Mouse (Mus musculus): ENCODE data around the gene Fam228b. TPM values are rescaled to one million over a fixed set of nuclear protein-coding genes. Genes with fewer than 3 reads are reported as not detected.
A peak's percentile ranks its signal among the peaks of the same experiment; 100 is the strongest.
"Not testable (repeated sequence)": the region's sequence is repeated elsewhere in the genome, so short reads cannot be mapped to it uniquely, and the experiment has no call there.

The Fam228b gene
- total and polyA plus RNA-seq, 3 experiments, result 0.88 to 2.1 (median 2.0) TPM

DNA sequence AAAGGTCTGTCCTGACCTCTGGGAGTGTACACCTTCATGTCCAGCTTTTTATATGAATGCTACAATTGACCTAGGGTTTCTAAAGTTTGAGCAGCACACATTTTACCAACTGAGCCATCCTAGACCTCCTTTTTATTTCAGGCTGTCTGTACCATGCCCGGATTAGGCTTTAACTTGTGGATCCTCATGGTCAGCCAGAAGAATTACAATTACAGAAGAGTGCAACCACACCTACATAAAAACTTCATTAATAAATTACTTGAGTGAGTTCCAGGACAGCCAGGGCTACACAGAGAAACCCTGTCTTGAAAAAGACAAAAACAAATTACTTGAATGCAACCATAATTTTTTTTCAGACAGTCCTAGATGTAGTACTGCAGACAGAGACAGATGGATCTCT lies 12.0 kb downstream of the Fam228b start:
- Histone ChIP-seq H3K4me1 (ENCODE audit: control insufficient read depth, insufficient read depth, low read length) (no peaks in the 10 kb centered on the region), H3K27ac (no peak overlapping the region), H3K79me2 (replicated peaks; ENCODE audit: control insufficient read depth, insufficient read depth, low read length) (no peaks in the 10 kb centered on the region), H3K9ac (ENCODE audit: low read depth, low read length) (no peak overlapping the region), H3K27me3 (ENCODE audit: control insufficient read depth, insufficient read depth, low read length) (no peaks in the 10 kb centered on the region), H3K4me3 (no peak overlapping the region), H3K36me3 (ENCODE audit: control insufficient read depth, insufficient read depth, low read length) (no peaks in the 10 kb centered on the region)
- 80% methylated on average over 1 of the region's 1 CpGs for WGBS
- no peak for TF ChIP-seq CTCF (IDR thresholded peaks at IDR 0.05)
- TF ChIP-seq EP300 (IDR thresholded peaks at IDR 0.05; ENCODE audit: insufficient read depth, low read depth, low read length), result no peak
- no peak for TF ChIP-seq POLR2A (IDR thresholded peaks at IDR 0.05; ENCODE audit: insufficient read depth, low read depth, low read length)
- intact Hi-C loops (cut with DNase I), result no loop called here
- DNase-seq, result no peak

DNA sequence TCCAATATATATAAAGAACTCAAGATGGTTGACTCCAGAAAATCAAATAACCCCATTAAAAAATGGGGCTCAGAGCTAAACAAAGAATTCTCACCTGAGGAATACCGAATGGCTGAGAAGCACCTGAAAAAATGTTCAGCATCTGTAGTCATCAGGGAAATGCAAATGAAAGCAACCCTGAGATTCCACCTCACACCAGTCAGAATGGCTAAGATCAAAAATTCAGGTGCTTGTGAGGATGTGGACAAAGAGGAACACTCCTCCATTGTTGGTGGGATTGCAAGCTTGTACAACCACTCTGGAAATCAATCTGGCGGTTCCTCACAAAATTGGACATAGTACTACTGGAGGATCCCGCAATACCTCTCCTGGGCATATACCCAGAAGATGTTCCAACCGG lies 14.6 kb downstream of the Fam228b start:
- intact Hi-C loops (cut with DNase I); DNase-seq; H3K36me3 ChIP-seq (ENCODE audit: control insufficient read depth, insufficient read depth, low read length); H3K9ac ChIP-seq (ENCODE audit: low read depth, low read length); H3K79me2 ChIP-seq (replicated peaks; ENCODE audit: control insufficient read depth, insufficient read depth, low read length); H3K27me3 ChIP-seq (ENCODE audit: control insufficient read depth, insufficient read depth, low read length); H3K4me1 ChIP-seq (ENCODE audit: control insufficient read depth, insufficient read depth, low read length); H3K4me3 ChIP-seq; H3K27ac ChIP-seq: not testable (repeated sequence)
- WGBS, result 90% methylated on average over 4 of the region's 4 CpGs

GRCm38 (mm10) chr12:4744486-4744885 lies 24.6 kb downstream of the Fam228b start:
- TF ChIP-seq CTCF (IDR thresholded peaks at IDR 0.05) (no peak), EP300 (IDR thresholded peaks at IDR 0.05; ENCODE audit: insufficient read depth, low read depth, low read length) (no peak), POLR2A (IDR thresholded peaks at IDR 0.05; ENCODE audit: insufficient read depth, low read depth, low read length) (no peak)
- H3K27me3 ChIP-seq (ENCODE audit: control insufficient read depth, insufficient read depth, low read length), result no peaks in the 10 kb centered on the region
- no peak overlapping the region for H3K9ac ChIP-seq (ENCODE audit: low read depth, low read length)
- 70% methylated on average over 10 of the region's 10 CpGs for WGBS
- no peaks in the 10 kb centered on the region for H3K36me3 ChIP-seq (ENCODE audit: control insufficient read depth, insufficient read depth, low read length)
- DNase-seq, result peak; percentile 38 to 52
- no peaks in the 10 kb centered on the region for H3K79me2 ChIP-seq (replicated peaks; ENCODE audit: control insufficient read depth, insufficient read depth, low read length)
- no peak overlapping the region for H3K4me3 ChIP-seq
- no peak overlapping the region for H3K27ac ChIP-seq
- intact Hi-C loops (cut with DNase I), result no loop called here
- no peaks in the 10 kb centered on the region for H3K4me1 ChIP-seq (ENCODE audit: control insufficient read depth, insufficient read depth, low read length)

GRCm38 (mm10) chr12:4742183-4742582 lies 26.9 kb downstream of the Fam228b start:
- 86% methylated on average over 3 of the region's 3 CpGs for WGBS
- no peaks in the 10 kb centered on the region for H3K27me3 ChIP-seq (ENCODE audit: control insufficient read depth, insufficient read depth, low read length)
- TF ChIP-seq CTCF (IDR thresholded peaks at IDR 0.05), result peak; percentile 31; the same call in 1 of the 2 replicates
- no peak for TF ChIP-seq POLR2A (IDR thresholded peaks at IDR 0.05; ENCODE audit: insufficient read depth, low read depth, low read length)
- H3K4me3 ChIP-seq, result no peak overlapping the region
- no peaks in the 10 kb centered on the region for H3K79me2 ChIP-seq (replicated peaks; ENCODE audit: control insufficient read depth, insufficient read depth, low read length)
- H3K4me1 ChIP-seq (ENCODE audit: control insufficient read depth, insufficient read depth, low read length), result no peaks in the 10 kb centered on the region
- intact Hi-C loops (cut with DNase I), result no loop called here
- DNase-seq, result no peak
- H3K9ac ChIP-seq (ENCODE audit: low read depth, low read length), result no peak overlapping the region
- no peak overlapping the region for H3K27ac ChIP-seq
- no peaks in the 10 kb centered on the region for H3K36me3 ChIP-seq (ENCODE audit: control insufficient read depth, insufficient read depth, low read length)

GRCm38 (mm10) chr12:4740823-4741222 lies 28.2 kb downstream of the Fam228b start:
- TF ChIP-seq EP300 (IDR thresholded peaks at IDR 0.05; ENCODE audit: insufficient read depth, low read depth, low read length) (no peak), POLR2A (IDR thresholded peaks at IDR 0.05; ENCODE audit: insufficient read depth, low read depth, low read length) (no peak), CTCF (IDR thresholded peaks at IDR 0.05) (no peak)
- intact Hi-C loops (cut with DNase I), result no loop called here
- no peaks in the 10 kb centered on the region for H3K4me1 ChIP-seq (ENCODE audit: control insufficient read depth, insufficient read depth, low read length)
- H3K36me3 ChIP-seq (ENCODE audit: control insufficient read depth, insufficient read depth, low read length), result no peaks in the 10 kb centered on the region
- H3K27ac ChIP-seq, result no peak overlapping the region
- no peaks in the 10 kb centered on the region for H3K79me2 ChIP-seq (replicated peaks; ENCODE audit: control insufficient read depth, insufficient read depth, low read length)
- peak; percentile 24 to 36 for DNase-seq
- WGBS, result 43% methylated on average over 7 of the region's 7 CpGs
- H3K9ac ChIP-seq (ENCODE audit: low read depth, low read length), result no peak overlapping the region
- no peaks in the 10 kb centered on the region for H3K27me3 ChIP-seq (ENCODE audit: control insufficient read depth, insufficient read depth, low read length)
- no peak overlapping the region for H3K4me3 ChIP-seq

DNA sequence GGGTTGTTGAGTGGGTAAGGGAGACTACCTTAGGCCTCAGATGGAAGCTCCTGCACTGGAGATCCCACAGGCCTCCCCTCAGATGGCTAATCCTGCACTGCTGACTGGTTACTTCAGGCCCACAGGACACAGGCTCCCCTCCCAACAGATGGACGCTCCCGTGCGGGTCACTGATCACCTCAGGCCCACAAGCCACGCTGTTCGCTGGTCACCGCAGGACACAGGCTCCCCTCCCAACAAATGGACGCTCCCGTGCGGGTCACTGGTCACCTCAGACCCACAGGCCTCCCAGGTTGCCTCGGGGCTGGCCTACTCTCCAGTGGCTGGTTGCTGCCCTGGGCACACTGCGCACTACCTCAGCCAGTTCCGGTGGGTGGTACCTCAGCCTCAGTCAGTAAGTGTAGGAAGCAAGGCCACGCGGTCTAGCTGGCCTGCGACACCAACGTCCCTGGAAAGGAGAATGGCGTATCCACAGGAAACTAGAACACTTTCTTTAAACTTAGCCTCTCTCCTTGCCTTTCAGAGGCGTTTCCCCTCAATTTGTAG lies 31.0 kb downstream of the Fam228b start, which contains the start of gene Fam228a:
Fam228a (minus strand) TSS at position 400 of the 546 bp plus-strand sequence.
- intact Hi-C loops (cut with DNase I), result no loop called here
- no peak within 1 kb of the TSS for H3K27ac ChIP-seq

More for the DNA sequence above, 31.0 kb downstream of the Fam228b start, which contains the start of gene Fam228a:
- H3K9ac ChIP-seq (ENCODE audit: low read depth, low read length), result no peak within 1 kb of the TSS
- DNase-seq, result no peak
- H3K4me3 ChIP-seq, result no peak within 1 kb of the TSS
- no peaks in the 10 kb centered on the region for H3K27me3 ChIP-seq (ENCODE audit: control insufficient read depth, insufficient read depth, low read length)
- H3K36me3 ChIP-seq (ENCODE audit: control insufficient read depth, insufficient read depth, low read length), result no peaks in the 10 kb centered on the region
- no peak for TF ChIP-seq EP300 (IDR thresholded peaks at IDR 0.05; ENCODE audit: insufficient read depth, low read depth, low read length)
- no peak for TF ChIP-seq POLR2A (IDR thresholded peaks at IDR 0.05; ENCODE audit: insufficient read depth, low read depth, low read length)
- TF ChIP-seq CTCF (IDR thresholded peaks at IDR 0.05), result no peak
- no peaks in the 10 kb centered on the region for H3K4me1 ChIP-seq (ENCODE audit: control insufficient read depth, insufficient read depth, low read length)
- H3K79me2 ChIP-seq (replicated peaks; ENCODE audit: control insufficient read depth, insufficient read depth, low read length), result no peaks in the 10 kb centered on the region
- WGBS, result 90% methylated on average over 18 of the region's 18 CpGs

All from heart, adult 2 months (tissue).